Mouse (Mus musculus) cerebellum, adult 9-10 months (tissue): ENCODE results near the gene Micall1.

Source experiments
- DNase-seq: peaks from one replicate; pipeline ENCODE4 v3.0.0; 2022

The Micall1 gene

DNA sequence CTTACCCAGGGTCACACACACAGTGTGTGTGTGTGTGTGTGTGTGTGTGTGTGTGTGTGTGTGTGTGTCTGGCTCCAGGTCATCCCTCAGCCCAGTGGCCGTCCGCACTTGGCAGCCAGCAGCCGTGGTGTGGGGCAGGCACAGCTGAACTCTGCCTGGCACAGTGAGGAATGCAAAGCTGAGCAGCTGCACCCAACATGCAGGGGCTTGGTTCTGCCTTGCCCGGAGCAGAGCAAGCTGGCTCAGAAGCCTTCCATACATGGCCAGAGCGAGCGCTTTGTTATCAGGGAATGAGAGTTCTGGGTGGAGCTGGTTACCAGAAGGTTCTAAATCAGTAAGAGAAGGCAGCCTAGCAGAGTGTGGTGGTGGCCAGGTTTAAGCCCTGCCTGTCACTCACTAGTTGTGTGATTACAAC lies 11.1 kb upstream of the Micall1 start:
- DNase-seq = no peak

DNA sequence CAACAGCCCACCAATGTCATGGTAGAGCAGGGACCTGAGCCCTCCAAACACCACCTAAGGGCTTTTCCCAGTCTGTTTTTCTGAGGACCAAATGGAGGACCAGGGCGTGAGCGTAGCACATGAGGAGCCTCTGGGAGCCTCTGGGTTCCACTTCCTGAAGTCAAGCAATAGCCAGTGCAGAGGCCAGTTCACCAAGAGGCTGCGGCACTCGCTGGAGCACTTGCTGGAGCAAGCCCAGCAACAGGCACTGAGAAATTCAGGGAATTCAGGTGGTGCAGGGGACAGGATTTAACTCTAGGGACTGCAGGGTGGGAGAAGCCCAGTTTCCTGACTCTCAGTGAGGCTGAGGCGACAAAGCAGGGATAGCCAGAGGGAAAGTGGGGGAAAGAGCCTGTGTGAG lies 10.5 kb upstream of the Micall1 start:
- DNase-seq = no peak

DNA sequence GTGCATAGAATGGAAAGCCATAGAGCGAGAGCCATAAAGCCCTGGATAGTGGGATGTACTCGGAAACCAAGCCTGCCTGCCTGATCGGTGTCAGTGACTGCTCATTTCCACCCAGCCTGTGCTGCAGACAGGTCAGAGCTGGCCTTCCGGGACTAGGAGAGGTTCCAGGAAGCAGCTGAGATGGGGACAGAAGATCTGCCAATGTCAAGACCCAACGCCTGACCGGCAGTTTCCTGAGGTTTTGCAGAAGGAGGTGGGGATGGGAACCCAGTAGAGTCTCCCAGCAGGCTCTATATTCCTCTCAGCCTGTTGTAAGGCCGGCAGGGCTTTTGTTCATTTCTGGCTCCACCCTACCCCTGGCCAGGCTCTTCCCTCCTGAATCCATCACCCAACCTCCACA lies 9.8 kb upstream of the Micall1 start:
- DNase-seq = no peak

DNA sequence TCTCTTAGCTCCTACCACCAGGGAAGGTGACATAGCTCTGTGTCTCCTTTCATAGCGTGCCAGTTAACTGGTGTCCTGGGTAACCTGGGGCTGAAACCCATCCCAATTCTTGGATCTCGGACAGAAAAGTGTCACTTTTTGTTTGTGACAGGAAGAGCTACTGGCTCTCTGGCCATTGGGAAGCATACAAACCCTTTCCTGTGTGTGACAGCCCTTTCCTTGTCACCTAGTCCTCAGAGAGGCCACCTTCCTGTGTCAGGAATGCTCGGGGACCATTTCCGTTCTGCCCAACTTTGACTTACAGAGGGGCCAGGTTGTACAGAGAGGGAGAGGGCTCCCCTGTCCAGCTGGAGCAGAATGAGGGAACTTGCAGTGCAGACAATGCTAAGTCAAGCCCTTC lies 9.2 kb upstream of the Micall1 start:
- DNase-seq = no peak

DNA sequence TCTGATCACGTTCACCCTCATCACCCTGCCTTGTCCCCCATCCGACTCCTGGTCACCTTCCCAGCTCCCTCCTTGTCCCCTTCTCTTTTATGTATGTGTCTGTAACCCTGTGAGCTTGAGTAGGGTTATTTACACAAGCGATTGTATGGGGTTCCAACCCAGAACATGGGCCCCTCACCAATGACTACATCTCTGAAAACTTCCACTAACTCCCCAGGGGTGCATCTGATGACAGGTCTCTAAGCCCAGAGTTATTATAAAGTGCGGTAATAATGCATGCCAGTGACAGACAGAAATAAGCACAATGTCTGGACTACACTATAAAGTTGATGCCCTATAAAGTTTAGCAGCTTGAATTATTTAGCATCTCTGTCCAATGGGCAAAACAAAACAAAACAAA lies 8.3 kb upstream of the Micall1 start:
- no peak for DNase-seq

DNA sequence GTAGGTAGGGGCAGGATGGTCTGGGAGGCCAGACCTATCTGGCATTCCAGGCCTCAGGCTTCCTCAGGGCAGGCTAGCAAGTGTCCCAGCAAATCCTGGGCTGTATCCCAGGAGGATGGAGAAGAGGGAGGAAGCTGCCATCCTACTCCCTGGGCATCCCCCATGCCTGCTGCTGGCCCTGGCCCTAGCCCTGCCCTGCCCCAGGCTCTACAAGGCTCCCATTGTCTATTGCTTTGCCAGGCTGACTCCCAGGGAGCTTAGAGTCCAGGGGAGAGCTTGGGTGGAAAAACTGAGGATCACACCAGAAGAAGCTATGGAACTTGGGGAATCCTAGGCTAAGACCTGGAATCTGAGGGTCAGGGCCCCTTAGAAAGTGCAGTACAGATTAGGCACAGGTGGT lies 7.2 kb upstream of the Micall1 start:
- DNase-seq = no peak

DNA sequence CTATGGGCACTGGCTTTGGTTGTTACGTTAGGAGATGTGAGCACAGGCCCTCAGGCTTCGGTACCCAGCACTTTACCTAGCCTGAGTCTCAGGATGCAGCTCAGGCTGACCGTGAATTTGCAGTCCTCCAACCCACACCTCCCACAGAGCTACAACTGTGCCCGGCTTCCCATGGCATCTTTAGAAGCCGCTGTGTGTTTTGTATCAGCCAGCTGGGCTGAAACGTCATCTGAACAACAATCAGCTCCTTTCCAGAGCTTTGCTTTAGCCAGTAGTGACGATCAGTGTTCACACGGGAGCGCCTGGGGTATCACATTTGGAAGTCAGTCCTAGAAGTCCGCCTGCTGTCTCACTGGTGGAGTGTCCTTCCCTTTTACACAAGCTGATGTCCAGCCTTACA lies 5.4 kb upstream of the Micall1 start:
- no peak for DNase-seq

DNA sequence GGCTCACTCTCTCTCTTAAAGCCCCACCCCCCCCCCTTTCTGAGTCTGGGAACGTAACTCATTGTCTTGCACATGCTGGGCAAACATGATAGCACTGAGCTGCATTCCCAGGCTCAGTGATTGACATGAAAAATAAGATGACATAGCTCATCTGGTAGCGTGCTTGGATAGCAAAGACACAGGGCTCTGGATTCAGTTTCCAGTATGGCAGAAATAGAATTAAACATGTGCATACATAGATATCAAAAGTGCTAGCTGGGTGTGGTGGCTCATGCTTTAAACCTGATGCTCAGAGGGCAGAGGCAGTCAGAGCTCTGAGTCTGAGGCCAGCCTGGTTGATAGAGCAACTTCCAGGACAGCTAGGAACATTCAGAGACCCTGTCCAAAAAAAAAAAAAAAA lies 2.9 kb upstream of the Micall1 start:
- no peak for DNase-seq

DNA sequence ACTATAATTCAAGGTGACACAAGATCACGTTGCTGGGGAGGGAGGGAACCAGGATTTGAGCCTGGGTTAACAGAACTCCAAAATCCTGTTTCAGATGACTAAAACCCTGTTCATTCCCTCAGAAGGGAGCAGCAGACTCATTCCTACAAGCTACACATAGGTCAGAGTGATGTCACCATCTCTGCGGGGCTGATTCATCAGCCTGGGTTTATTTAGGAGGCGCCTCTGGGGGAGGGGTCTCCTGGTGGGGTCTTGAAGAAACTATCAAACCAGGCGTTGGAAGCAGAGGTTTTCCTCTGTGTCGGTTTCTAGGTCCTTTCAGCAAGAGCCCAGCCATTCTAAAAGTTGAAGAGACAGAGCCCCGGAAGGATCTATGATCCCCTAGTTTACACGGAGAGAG lies 732 bp upstream of the Micall1 start:
- DNase-seq = no peak

DNA sequence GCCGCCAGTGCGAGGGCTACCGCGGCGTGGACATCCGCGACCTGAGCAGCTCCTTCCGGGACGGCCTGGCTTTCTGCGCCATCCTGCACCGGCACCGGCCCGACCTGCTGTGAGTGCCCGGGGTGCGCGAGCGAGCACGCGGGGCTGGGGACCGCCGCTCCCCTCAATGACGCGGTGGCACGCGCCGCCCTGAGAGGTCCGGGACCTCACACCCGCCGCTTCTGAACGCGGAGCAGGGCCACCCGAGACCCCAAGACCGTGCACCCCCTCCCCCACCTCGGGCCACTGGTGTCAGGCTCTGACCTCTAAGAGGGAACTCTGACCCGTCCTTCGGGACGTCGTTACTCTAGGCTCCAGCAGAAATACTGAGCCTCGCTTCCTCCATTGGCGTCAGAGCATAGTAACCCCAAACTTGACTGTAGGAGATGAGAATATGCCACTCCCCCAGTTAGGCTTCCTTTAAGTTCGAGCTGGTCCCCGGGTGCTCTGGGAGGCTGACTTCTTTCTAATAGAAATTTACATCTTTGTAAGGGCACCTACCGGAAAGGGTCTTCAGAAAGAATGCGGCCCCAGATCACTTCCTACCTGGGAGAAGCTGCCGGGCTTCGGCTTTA lies 730 bp downstream of the Micall1 start:
- DNase-seq = no peak

DNA sequence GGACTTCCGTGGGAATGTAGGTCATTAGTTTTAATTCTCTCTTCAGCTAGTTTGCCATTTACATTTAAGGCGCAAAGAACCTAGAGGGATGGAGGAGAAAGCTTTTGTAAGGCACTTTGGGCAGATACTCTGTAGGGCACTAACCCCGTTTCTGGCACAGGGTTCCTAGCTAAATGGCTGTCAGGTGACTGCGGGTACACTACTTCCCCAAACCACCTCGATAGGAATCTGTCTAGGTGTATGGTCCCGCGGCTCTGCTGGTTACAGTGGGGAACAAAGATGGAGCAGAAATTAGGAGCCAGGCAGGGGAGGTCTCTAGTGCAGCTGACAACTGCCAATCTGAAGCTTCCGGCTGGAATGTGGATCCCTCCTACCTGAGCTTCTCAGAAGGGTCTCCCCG lies 1.3 kb downstream of the Micall1 start:
- DNase-seq = no peak

DNA sequence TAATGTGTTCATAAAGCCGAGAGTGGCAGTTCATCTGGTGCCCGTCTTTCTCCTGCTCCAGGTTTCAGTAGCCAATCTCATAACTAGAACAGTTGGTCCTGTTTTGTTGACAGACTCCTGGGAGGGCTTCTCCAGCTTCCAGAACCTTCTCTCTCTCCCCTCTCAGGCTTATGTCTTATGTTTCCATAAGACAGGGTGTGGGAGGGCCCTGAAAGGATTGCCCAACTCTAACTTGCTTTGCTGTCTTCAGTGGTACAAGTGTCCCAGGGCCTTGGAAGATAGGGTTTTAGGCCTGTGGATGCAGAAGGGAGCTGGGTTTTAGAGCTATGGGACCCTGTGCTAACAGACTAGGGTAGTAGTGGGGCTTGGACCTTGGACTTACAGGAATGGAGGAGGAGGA lies 1.8 kb downstream of the Micall1 start:
- no peak for DNase-seq

DNA sequence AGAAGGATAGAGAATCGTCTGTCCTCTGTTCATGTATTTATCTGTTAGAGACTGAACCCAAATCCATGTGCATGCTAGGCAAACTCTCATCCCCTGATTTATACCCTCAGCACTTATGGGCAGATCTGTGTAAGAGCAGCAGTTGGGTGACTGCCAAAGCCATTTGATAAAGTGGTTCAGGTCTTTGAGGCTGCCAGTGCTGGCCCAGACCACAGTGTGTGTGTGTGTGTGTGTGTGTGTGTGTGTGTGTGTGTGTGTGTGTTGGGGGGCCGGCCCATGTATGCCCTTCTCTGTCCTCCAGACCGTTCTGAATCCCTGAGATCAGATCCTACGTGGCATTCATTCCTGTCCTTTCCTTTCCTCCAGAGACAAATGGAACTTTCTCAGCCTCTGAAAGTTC lies 3.1 kb downstream of the Micall1 start:
- no peak for DNase-seq

DNA sequence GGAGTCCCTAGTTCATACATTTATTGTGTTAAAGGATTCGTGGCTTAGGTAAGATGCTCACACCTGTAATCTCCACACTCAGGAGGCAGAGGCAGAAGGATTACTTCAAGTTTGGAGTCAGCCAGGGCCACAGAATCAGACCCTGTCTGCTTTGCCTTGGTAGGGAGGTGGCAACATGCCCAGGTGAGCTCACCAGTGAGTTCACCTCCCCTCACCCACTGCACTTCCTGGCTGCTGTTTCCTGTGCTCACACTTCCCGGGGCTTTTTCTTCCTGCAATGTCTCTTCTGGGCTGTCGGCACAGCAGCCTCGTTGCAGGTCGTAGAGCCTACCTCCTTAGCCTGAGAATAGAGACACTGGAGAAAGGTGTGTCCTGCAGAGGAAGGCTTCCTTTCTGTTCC lies 6.6 kb downstream of the Micall1 start:
- no peak for DNase-seq

DNA sequence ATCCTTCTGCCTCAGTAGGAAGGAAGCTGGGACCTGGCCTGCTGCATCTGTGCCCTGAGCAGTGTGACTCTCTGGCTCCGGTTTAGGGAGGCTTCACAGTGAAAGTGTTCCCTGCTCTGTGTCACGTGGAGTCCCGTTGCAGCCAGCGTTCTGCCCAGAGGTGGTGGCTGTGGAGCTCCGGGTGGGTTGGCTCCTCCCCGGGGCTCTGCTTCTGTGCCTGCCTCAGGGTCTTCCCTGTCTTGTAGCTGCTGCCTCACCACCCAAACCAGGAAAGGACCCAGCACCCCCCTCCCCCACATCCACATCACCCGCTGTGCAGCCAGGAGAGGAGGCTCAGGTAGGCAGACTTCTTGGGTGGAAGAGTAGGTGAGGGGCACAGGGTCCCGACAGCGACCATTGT lies 10.8 kb downstream of the Micall1 start:
- no peak for DNase-seq

DNA sequence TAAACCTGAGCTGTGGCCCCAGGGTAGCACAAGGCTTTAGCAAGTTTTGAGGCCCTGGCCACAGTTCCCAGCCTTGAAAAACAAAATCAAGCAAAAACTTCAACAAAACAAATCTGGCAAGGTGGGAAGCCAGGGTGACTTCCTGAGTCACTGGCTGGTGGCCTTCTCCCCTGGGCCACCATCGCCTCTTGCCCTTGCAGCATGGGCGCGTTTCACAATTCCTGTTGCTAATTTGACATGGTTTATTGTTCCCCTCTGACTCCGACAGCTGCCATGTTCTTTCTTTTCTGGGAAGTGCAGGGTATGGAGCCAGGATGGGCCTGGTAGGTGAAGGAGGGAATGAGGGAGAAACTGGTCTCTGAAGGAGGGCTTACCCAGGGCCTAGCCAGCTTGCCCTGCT lies 13.4 kb downstream of the Micall1 start:
- no peak for DNase-seq

DNA sequence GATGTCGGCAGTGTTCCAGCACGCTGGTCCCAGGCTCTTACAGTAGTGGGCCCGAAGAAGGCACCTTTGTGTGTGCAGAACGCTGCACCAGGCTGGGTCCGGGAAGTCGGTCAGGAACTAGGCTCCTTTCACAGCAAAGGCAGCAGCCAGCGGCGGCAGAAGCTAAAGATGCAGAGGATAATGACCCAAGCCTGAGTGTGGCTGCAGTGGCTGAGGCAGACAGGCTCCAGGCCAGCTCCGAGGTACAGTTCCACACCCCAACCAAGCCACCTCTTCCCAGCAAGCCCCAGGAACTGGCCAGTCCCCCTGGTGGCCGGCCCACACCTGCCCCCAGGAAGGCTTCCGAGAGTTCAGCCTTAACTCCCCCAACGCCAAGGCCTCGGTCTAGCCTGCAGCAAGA lies 13.8 kb downstream of the Micall1 start:
- DNase-seq = no peak

DNA sequence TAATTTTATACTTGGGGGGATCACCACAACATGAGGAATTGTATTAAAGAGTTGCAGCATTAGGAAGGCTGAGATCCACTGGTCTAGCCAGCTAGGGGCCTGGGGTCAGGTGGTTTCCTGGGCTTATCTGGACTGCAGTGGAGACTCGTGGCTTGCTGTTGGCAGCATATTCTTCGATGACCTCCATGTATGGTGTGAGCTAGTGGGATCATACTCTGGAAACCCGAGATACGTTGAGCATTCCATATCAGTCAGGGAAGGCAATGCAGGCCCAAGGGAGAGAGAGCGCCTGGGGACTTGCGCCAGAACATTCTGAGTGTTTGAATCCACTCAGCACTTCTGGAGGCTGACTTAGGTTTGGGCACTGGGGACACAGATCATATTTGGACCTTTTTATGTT lies 15.1 kb downstream of the Micall1 start:
- no peak for DNase-seq

DNA sequence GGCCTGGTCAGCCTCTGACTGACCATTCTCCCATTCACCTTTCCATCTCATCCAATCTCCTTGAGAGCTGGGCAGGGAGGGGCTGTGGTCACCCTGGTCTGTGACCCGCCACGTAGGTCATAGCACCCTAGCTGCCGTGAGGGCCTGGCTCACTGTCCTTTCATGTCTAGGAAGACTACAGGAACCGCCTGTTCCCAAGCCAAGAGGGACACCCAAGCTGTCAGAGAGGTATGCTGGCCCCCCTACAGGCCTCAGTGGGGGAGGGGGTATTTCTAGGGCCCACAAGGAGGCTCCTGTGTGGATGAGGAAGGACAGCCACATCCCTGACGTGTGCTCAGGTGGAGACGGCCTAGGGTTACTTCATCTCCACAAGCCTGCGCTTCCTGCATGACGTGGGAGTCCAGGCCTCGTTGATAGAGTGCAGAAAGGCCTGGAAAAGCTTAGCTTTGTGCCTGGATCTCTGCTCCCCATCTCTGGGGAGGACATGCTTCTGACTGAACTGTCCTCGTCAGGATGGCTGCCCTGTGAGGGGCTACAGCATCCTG lies 15.7 kb downstream of the Micall1 start:
- DNase-seq = no peak

DNA sequence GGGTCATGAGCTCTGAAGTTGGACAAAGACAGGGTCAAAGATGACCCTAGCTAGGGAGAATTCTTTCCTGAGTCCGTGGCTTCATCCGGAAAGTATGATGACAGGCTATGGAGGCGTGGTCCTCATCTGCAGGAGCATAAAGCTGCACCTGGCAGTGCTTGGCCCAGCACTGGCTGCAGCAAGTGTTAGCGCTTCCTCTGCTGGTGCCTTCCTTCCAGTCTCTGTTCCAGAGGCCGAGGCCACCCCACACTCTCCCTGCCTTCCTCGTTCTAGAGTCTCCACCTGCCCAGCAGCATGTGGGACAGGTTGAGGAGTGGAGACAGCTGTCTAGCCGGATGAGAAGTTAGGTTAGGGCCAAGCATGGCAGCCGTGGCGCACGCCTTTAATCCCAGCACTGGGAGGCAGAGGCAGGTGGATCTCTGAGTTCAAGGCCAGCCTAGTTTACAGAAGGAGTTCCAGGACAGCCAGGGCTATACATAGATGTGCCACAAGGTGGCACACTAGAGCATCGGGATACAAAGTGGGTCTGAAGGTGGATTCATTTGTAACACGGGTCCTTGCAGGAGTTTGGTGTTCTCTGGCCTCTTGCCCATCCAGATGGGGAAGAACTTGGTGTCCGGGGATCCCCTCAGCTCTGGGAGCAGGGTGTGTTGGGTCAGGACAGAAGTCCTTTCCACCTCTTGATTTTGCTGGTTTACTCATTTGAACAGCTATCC lies 17.7 kb downstream of the Micall1 start:
- DNase-seq = peak; percentile 59

DNA sequence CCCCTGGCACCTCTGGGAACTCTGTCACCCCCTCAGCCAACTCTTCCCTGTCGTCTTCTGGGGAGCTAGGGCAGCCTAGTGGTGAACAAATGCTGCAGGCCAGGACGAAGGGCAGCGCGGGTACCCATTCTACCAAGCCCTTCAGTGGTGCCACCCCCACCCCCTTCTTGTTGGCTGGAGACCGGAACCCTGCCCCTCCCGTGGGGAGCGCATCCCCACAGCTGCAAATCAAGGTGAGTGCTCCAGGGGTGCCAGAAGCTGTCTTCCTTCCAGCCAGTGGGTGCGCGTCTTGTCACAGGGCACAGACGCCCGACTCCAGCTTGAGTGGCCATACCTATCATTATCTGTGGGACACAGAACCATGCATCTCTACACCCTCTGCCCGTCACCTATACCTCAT lies 18.4 kb downstream of the Micall1 start:
- DNase-seq = no peak

DNA sequence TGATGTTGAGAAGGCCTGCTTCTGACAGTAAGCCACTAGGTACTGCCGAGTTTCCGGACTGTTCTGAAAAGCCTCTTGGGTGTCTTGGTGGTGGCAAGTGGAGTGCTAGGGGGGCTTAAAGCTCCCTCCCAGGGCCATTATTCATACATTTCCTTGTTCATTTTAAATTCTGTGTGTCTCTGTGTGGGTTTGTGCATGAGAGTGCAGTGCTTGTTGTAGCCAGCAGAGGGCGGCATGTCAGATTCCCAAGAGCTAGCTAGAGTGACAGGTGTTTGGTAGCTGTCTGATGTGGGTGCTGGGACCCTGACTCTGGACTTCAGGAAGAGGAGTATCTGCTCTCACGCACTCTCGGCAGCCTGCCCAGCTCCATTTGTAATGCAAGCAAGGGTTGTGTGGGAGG lies 19.5 kb downstream of the Micall1 start:
- no peak for DNase-seq

DNA sequence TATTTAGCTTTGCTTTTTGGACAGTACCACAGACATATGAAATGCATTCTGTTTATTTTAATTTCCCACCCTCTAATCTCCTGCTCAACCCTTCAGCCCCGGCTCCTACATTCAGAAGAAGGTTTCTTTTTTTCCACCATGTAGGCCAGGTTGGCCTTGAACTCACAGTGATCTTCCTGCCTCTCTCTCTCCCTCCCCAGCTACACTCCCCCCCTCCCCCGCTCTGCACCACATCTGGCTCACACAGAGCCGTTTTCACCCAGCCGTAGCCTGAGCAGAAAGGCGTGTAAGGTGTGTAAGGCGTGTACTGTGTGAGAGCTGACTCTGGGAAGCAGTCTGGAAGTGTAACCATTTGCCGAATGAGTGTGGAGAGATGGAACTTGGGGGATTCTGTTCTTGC lies 20.6 kb downstream of the Micall1 start:
- DNase-seq = no peak

DNA sequence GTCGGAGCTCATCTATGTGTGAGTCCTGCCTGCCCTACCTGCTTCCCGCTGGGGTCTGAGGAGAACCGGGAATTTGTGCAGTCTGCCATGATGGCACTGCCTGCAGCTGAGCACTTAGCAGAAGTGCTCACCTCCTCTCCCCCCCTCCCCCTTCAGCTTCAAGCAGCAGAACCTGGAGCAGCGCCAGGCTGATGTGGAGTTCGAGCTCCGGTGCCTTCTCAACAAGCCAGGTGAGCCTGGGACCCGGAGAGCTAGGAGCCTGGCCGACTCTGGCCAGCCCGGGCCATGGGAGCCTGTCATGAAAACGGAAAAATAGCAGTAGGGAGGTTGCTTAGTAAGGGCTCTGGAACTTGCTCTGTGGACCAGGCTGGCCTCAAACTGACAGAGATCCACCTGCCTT lies 22.1 kb downstream of the Micall1 start:
- no peak for DNase-seq

DNA sequence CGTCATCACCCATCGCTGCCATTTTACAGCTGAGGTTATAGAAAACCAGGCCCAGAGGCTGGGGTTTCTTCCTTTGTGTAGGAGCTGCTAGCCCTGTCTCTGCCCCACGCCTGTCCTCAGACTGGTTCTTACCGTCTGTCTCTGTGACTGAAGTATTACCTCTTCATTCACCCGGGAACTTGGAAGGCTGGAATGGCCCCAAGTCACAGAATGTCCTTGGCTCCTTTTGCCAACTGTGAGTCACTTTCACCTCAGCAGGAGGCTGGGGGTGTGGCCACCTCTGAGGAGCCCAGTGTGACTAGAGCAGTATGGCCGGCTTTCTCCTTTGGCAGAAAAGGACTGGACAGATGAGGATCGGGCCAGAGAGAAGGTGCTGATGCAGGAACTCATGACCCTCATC lies 22.7 kb downstream of the Micall1 start:
- peak; percentile 93 for DNase-seq
